Mouse (Mus musculus) small intestine, adult 2 months (tissue): ENCODE data around the gene Daglb.

ENCODE experiments used
- CTCF ChIP-seq: fragments of 200-500 bp; IDR thresholded peaks from 2 replicates; pipeline ENCODE4 v1.5.1; 2012; ENCODE audit warnings: low read depth, mild to moderate bottlenecking, control low read depth, inconsistent platforms, low read length, moderate library complexity, mixed read lengths; ENCODE audit not compliant: insufficient replicate concordance, insufficient read length; ENCODE audit errors: extremely low read depth
- POLR2A ChIP-seq: fragments of 200-500 bp; IDR thresholded peaks from 2 replicates; pipeline ENCODE4 v1.6.1; 2012; ENCODE audit warnings: low read depth, mild to moderate bottlenecking, control low read depth, inconsistent platforms, low read length, moderate library complexity

DNA sequence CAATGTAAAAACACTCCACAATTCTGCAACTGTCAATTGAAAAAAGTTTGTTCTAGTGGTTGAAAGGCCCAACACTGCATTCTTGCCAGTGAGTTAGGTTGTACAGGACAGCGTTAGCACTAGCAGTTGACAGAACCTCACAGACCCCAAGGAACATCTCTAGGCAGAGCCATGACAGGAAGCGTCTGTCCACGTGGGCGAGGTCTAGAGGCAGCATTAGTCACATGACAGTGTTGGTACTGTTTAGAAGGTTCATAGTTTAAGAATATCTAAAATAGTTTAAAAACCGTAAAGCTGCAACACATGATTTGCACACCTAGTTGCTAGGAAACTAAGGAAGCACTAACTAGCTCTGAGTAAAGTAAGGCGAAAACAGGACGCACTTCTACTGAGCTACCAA lies 41.2 kb downstream of the Daglb start:
- no peak for TF ChIP-seq CTCF
- TF ChIP-seq POLR2A, result no peak
